Mouse (Mus musculus): ENCODE measurements at regions not wholly inside any gene's neighbourhood (a gene's known extent, or its start where the extent isn't known, plus 50 kb on each side); places are given as distances from the start of the nearest gene placed in this dataset.

- no peak for DNase-seq (ENCODE audit: low spot score)
These were observed 430.6 kb upstream of the Ubash3b start for GRCm38 (mm10) chr9:41592101-41592500.

DNA sequence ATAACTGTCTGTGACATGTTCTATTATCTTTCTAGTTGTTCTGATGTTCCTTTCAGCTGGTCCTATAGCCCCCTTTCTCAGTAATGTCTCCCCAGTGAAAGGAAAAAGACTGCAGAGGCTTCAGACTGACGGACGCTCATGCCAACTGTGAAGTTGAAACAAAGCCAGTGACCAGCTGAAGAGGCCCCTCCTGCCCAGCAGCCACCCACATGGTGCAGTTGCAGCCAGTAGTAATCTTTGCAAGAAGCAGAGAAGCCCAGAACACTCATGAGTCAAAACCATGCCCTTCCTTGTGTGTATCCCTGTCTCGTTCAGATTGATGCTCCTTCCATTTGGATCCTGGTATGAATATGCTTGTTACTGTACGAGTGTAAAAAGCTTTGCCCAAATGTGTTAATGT is 428.7 kb upstream of the Ubash3b start:
- DNase-seq (ENCODE audit: low spot score): no peak

- no peak for DNase-seq (ENCODE audit: low spot score)
These were observed 427.2 kb upstream of the Ubash3b start for GRCm38 (mm10) chr9:41588466-41589425.

- no peak for DNase-seq (ENCODE audit: low spot score)
These were observed 426.3 kb upstream of the Ubash3b start for GRCm38 (mm10) chr9:41587762-41588161.

DNA sequence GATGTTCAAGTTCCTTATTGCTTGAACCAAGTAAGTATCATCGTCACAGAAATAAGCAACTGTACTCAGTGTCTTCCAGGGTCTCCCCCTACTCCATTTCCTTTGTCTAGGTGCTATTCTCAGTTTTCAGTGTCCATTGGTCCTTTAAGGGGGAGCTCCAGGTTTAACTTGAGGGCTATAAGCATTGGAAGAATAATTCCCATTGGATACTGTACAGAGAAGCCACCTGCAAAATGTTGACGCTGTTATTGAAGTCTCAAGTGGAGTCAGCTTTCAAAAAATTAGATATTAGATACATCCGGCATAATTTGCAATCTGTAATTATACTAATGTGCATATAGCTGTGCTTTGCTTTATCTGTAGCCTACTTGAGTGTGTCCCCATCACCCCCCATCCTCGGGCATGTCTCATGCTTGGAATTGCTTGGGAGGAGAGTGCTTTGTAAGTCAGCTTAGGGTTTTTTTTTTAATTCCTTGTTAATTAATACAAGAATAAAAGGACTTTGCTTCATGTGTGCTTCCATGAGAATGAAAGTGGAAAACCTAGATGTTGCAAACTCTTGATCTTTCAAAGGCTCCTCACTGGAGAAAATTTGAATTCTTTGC is 425.6 kb upstream of the Ubash3b start:
- DNase-seq (ENCODE audit: low spot score): no peak

- no peak for DNase-seq (ENCODE audit: low spot score)
These were observed 424.8 kb upstream of the Ubash3b start for GRCm38 (mm10) chr9:41586291-41586690.

DNA sequence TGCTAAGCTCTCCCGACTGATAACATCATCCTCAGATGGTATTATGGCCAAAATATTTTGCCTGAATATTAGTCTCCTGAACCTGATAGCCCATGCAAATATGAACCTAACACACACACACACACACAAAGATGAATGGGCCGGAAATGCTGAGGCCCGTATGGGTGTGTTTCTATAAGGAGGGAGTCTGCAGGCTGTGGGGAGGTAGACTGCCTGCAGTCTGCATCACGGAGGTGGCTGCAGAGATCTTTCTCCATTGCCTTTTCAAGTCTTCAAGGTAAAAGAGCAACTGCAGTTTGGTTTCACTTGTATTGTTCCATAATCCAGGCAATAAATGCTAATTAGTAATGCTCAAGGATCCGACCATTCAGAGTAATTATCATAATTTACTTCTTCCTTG is 424.3 kb upstream of the Ubash3b start:
- no peak for DNase-seq (ENCODE audit: low spot score)

GRCm38 (mm10) chr9:41585012-41585411 is 423.5 kb upstream of the Ubash3b start:
- DNase-seq (ENCODE audit: low spot score): no peak

DNA sequence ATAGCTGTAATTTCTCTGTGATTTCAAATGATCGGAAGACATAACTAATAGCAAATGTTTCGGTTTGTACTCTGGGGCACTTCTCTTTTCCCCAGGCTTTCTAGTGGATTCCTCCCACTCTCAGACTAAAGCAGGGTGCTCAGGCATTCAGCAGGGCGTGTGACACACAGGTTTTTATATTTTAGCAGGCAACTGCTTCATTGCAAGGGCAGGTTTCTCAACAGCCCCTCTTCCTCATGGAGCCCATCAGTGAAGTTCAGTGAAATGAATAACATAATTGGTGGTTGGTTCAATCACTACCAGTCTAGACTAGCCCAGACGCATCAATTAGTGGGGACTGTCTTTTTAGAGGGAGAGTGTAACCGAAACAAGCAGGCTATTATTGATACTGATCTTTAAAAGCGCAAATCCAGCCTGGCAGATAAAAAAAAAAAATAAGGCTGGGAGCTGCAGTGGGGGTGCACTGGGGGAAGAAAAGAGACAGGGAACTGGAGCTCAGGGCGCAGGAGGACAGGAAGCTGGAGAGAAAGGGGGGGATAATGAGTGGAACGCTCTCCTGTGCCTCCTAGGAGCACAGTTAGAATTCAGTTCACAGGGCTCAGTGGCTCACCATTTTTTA is 422.3 kb upstream of the Ubash3b start:
- no peak for DNase-seq (ENCODE audit: low spot score)

GRCm38 (mm10) chr9:41583276-41583675 is 421.8 kb upstream of the Ubash3b start:
- DNase-seq (ENCODE audit: low spot score): no peak

GRCm38 (mm10) chr9:41582711-41583236 is 421.3 kb upstream of the Ubash3b start:
- no peak for DNase-seq (ENCODE audit: low spot score)

GRCm38 (mm10) chr9:41582171-41582570 is 420.7 kb upstream of the Ubash3b start:
- DNase-seq (ENCODE audit: low spot score): no peak

DNA sequence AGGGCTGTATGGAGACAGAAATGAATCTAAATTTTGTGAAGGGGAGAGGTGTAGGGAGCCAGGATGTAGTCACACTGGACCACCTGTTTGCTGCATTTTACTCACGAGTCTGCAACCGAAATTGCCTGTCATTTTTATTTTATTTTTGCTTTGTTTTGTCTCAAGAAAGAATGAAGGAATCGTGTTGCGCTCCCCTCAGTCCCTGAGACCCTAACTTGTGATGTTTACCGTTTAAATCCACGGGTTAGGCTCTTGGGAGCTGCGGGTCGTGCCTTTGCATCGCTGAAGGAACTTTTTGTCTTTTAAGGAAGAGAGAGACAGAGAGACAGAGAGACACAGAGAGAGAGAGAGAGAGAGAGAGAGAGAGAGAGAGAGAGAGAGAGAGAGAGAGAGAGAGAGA is 420.2 kb upstream of the Ubash3b start:
- no peak for DNase-seq (ENCODE audit: low spot score)

DNA sequence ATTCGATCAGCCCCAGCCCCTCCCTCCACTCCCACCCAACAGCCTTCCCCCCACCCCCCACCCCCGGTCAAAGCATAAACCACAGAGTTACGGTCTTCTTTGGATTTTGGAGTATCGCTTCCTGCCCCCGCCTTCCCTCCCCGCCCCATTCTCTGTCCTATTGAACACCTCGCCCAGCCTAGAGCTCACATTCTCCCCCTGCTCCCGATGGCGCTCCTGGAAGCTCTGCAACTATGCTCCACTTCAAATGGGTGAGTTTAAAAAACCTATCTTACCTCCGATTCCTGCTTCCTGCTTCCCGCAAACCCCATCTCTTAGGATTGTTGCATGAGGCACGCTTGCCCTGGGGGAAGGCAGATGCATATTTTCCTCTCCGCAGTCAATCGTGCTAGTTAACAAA is 419.7 kb upstream of the Ubash3b start:
- DNase-seq (ENCODE audit: low spot score): no peak

DNA sequence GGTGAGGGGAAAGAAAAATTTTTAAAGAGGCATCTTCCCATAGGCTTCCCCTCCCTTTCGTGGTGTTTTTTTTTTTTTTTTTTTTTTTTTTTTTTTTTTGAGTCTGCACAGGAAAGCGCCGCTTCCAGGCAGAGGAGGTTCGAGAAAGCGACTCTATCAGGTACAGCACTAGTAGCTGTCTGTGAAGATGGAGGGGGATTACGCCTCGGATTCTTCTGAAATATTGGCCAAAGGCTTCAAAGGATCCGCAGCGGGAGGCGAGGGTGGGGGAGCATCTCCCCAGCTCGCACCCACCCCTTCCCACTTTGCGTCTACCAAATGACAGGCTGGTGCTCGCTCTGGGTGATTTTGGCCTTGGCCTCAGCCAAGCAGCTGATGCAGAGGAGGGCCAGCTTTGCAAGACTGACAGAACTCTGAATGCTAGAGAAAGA is 419.1 kb upstream of the Ubash3b start:
- DNase-seq (ENCODE audit: low spot score): peak; percentile 47

GRCm38 (mm10) chr9:41580067-41580466 is 418.6 kb upstream of the Ubash3b start:
- DNase-seq (ENCODE audit: low spot score): no peak

GRCm38 (mm10) chr9:41579107-41580014 is 417.9 kb upstream of the Ubash3b start:
- DNase-seq (ENCODE audit: low spot score): no peak

GRCm38 (mm10) chr9:41578221-41579106 is 417.0 kb upstream of the Ubash3b start:
- no peak for DNase-seq (ENCODE audit: low spot score)

GRCm38 (mm10) chr9:41577760-41578159 is 416.3 kb upstream of the Ubash3b start:
- DNase-seq (ENCODE audit: low spot score): no peak

DNA sequence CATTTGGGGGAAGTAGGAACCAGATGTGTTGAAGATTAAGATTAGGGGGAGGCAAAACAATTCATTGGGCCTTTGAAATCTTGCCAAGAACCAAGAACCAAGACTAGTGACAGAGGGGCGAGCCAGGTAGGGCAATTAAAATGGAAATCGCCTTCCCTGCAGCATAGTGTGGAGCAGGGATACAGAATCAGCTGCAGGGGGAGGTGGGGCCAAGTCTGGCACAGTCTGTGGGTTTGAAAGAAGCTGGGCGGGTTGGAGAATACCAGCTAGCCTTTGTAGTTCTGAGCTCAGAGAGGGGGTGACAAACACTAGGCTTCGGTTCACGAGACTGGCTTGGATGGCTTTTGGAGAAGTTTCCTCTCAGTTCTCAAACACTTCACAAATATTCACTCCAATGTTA is 414.3 kb upstream of the Ubash3b start:
- no peak for DNase-seq (ENCODE audit: low spot score)

- DNase-seq (ENCODE audit: low spot score): no peak
These were observed 408.8 kb upstream of the Ubash3b start for GRCm38 (mm10) chr9:41570262-41570661.

Measured in ovary, postnatal 10 days (tissue).